Mouse (Mus musculus) ES-E14 (cell line): ENCODE data around the gene Nhs. TPM values are rescaled to one million over a fixed set of nuclear protein-coding genes. Genes with fewer than 3 reads are reported as not detected.

Experiments used
- DNase-seq: peaks from one replicate; pipeline ENCODE4 v3.0.0-alpha.2; 2013; ENCODE audit warnings: low read depth, low spot score
- H3K27ac ChIP-seq: 2 replicates; pipeline ENCODE4 v1.5.1; 2012; ENCODE audit warnings: low read depth, mild to moderate bottlenecking, low read length, moderate library complexity, mixed read lengths; ENCODE audit not compliant: poor library complexity, insufficient read depth, severe bottlenecking
- H3K36me3 ChIP-seq: 2 replicates; pipeline ENCODE4 v1.6.1; 2012; ENCODE audit warnings: mild to moderate bottlenecking, low read length, moderate library complexity, mixed read lengths; ENCODE audit not compliant: control insufficient read depth, poor library complexity, insufficient read depth, severe bottlenecking
- H3K4me1 ChIP-seq, 2 experiments: fragments of 150-350 bp in 1 of 2; sonication (generic) in 1 of 2; 2 replicates each; pipeline ENCODE4 v1.6.1; 2012; ENCODE audit warnings: low read length in 2 of 2, mild to moderate bottlenecking in 1 of 2, mixed read lengths in 1 of 2; ENCODE audit not compliant: control insufficient read depth in 2 of 2, insufficient read depth in 2 of 2, poor library complexity in 1 of 2
- H3K4me3 ChIP-seq, 2 experiments: fragments of 150-350 bp in 1 of 2; sonication (generic) in 1 of 2; 2 replicates each; pipeline ENCODE4 v1.5.1; 2012; ENCODE audit warnings: low read length in 2 of 2, low read depth in 1 of 2, mild to moderate bottlenecking in 1 of 2, mixed read lengths in 1 of 2; ENCODE audit not compliant: insufficient read depth in 1 of 2, poor library complexity in 1 of 2, severe bottlenecking in 1 of 2
- H3K9ac ChIP-seq: 2 replicates; pipeline ENCODE4 v1.6.1; 2012; ENCODE audit warnings: low read depth, mild to moderate bottlenecking, low read length, mixed read lengths; ENCODE audit not compliant: poor library complexity, insufficient read depth, severe bottlenecking
- H3K9me3 ChIP-seq: fragments of 150-350 bp; sonication (generic); 2 replicates; pipeline ENCODE4 v1.6.1; 2012; ENCODE audit warnings: low read depth, mild to moderate bottlenecking, low read length; ENCODE audit not compliant: control insufficient read depth, insufficient read depth
- CHD2 ChIP-seq: IDR thresholded peaks from 2 replicates; pipeline ENCODE4 v1.6.1; 2014; ENCODE audit warnings: mild to moderate bottlenecking, low read depth, low read length, inconsistent platforms
- HCFC1 ChIP-seq: IDR thresholded peaks from 2 replicates; pipeline ENCODE4 v1.6.1; 2012; ENCODE audit warnings: low read length, inconsistent platforms, borderline replicate concordance; ENCODE audit not compliant: insufficient read depth
- MAFK ChIP-seq: IDR thresholded peaks from 2 replicates; pipeline ENCODE4 v1.6.1; 2014; ENCODE audit warnings: mild to moderate bottlenecking, low read depth, low read length, inconsistent platforms; ENCODE audit not compliant: insufficient read depth
- ZC3H11A ChIP-seq: IDR thresholded peaks from 2 replicates; pipeline ENCODE4 v1.6.1; 2012; ENCODE audit warnings: low read depth, mild to moderate bottlenecking, inconsistent platforms, low read length, borderline replicate concordance
- ZNF384 ChIP-seq: IDR thresholded peaks from 2 replicates; pipeline ENCODE4 v1.6.1; 2012; ENCODE audit warnings: low read depth, low read length, inconsistent platforms
- in situ Hi-C, 2 experiments: fragments of 600-800 bp; cut with MboI; formaldehyde crosslinking; loops; one replicate each; pipeline ENCODE4 v1.15.1; 2025; ENCODE audit warnings: low sequenced_read_pairs in 2 of 2, inconsistent platforms in 1 of 2; ENCODE audit not compliant: unreplicated experiment in 2 of 2
- total RNA-seq: library from RNA; depleted of rRNA; stranded (reverse); fragments of 300-350 nt; gene quantifications from 2 replicates; pipeline ENCODE4 v1.2.3, GENCODE M21; 2012

Nhs gene
- total RNA-seq, 1 experiment, result 3.2 TPM

- no peak for TF ChIP-seq CHD2
- no peak for TF ChIP-seq MAFK
- no peak for TF ChIP-seq HCFC1
- TF ChIP-seq ZC3H11A, result no peak
- no peak for TF ChIP-seq ZNF384
- H3K36me3 ChIP-seq, result no peaks in the 10 kb centered on the region
- H3K4me3 ChIP-seq, result peak overlapping the region; percentile 58 to 60
- H3K27ac ChIP-seq, result no peak overlapping the region
- H3K9me3 ChIP-seq, result no peaks in the 10 kb centered on the region
- DNase-seq, result no peak
- peak overlapping the region; percentile 42; the same call in 1 of the 2 replicates for H3K9ac ChIP-seq
- in situ Hi-C loops, result no loop called here
- H3K4me1 ChIP-seq, result no peaks in the 10 kb centered on the region
Observed at GRCm38 (mm10) chrX:161907595-161908592, 251.6 kb downstream of the Nhs start.

- no peak for DNase-seq
- Histone ChIP-seq H3K4me3 (no peak overlapping the region), H3K9ac (no peak overlapping the region), H3K4me1 (no peaks in the 10 kb centered on the region), H3K36me3 (no peaks in the 10 kb centered on the region), H3K9me3 (no peaks in the 10 kb centered on the region), H3K27ac (no peak overlapping the region)
- in situ Hi-C loops, result no loop called here
- no peak for TF ChIP-seq CHD2
- TF ChIP-seq MAFK, result no peak
- TF ChIP-seq ZNF384, result no peak
- TF ChIP-seq ZC3H11A, result no peak
- no peak for TF ChIP-seq HCFC1
Observed at GRCm38 (mm10) chrX:161894442-161894841, 265.1 kb downstream of the Nhs start.

GRCm38 (mm10) chrX:161883661-161884060 lies 275.9 kb downstream of the Nhs start:
- TF ChIP-seq ZNF384, result no peak
- no peak for TF ChIP-seq MAFK
- TF ChIP-seq CHD2, result no peak
- TF ChIP-seq HCFC1, result no peak
- TF ChIP-seq ZC3H11A, result no peak
- Histone ChIP-seq H3K9me3 (no peaks in the 10 kb centered on the region), H3K27ac (no peak overlapping the region), H3K4me1 (no peaks in the 10 kb centered on the region), H3K4me3 (no peak overlapping the region), H3K9ac (no peak overlapping the region), H3K36me3 (no peaks in the 10 kb centered on the region)
- no peak for DNase-seq
- in situ Hi-C loops, result no loop called here

GRCm38 (mm10) chrX:161877123-161877522 lies 282.4 kb downstream of the Nhs start:
- H3K27ac ChIP-seq, result no peak overlapping the region
- no peak overlapping the region for H3K4me3 ChIP-seq
- no peak for DNase-seq
- no peak overlapping the region for H3K9ac ChIP-seq
- no peaks in the 10 kb centered on the region for H3K4me1 ChIP-seq
- TF ChIP-seq CHD2, result no peak
- no peak for TF ChIP-seq MAFK
- TF ChIP-seq HCFC1, result no peak
- TF ChIP-seq ZNF384, result no peak
- TF ChIP-seq ZC3H11A, result no peak
- H3K9me3 ChIP-seq, result no peaks in the 10 kb centered on the region
- H3K36me3 ChIP-seq, result no peaks in the 10 kb centered on the region
- in situ Hi-C loops, result no loop called here
